Mouse (Mus musculus) intestine, embryonic 15.5 days (tissue): ENCODE measurements at regions not wholly inside any gene's neighbourhood (a gene's known extent, or its start where the extent isn't known, plus 50 kb on each side); places are given as distances from the start of the nearest gene placed in this dataset.
A peak's percentile ranks its signal among the peaks of the same experiment; 100 is the strongest.

Source experiments
- ATAC-seq: fragments of 200-750 bp; cut with Nextera tagmentation; 2 replicates; pipeline ENCODE4 v1.8.0; 2017; ENCODE audit warnings: moderate TSS enrichment, moderate library complexity
- H3K27ac ChIP-seq: fragments of 300-500 bp; sonication (generic); 2 replicates; pipeline ENCODE4 v1.5.1; 2015; ENCODE audit warnings: mild to moderate bottlenecking, inconsistent platforms
- H3K27me3 ChIP-seq: fragments of 300-500 bp; sonication (generic); replicated peaks from 2 replicates; pipeline ENCODE4 v1.6.1; 2015; ENCODE audit warnings: inconsistent platforms
- H3K36me3 ChIP-seq: fragments of 300-500 bp; sonication (generic); 2 replicates; pipeline ENCODE4 v1.6.1; 2015; ENCODE audit warnings: inconsistent platforms
- H3K4me1 ChIP-seq: fragments of 300-500 bp; sonication (generic); replicated peaks from 2 replicates; pipeline ENCODE4 v1.6.1; 2015; ENCODE audit warnings: inconsistent platforms
- H3K4me2 ChIP-seq: fragments of 300-500 bp; sonication (generic); replicated peaks from 2 replicates; pipeline ENCODE4 v1.6.1; 2015; ENCODE audit warnings: mild to moderate bottlenecking, inconsistent platforms
- H3K4me3 ChIP-seq: fragments of 300-500 bp; sonication (generic); replicated peaks from 2 replicates; pipeline ENCODE4 v1.5.1; 2015; ENCODE audit warnings: inconsistent platforms
- H3K9ac ChIP-seq: fragments of 300-500 bp; sonication (generic); 2 replicates; pipeline ENCODE4 v1.6.1; 2015; ENCODE audit warnings: inconsistent platforms
- H3K9me3 ChIP-seq: fragments of 300-500 bp; sonication (generic); 2 replicates; pipeline ENCODE4 v1.6.1; 2016; ENCODE audit warnings: inconsistent platforms
- WGBS: fragments of 180-500 bp; shearing (Covaris S2); methylation state at CpG from one replicate; pipeline ENCODE4 v1.1.7; 2015; 5-methylcytosine and 5-hydroxymethylcytosine counted together

DNA sequence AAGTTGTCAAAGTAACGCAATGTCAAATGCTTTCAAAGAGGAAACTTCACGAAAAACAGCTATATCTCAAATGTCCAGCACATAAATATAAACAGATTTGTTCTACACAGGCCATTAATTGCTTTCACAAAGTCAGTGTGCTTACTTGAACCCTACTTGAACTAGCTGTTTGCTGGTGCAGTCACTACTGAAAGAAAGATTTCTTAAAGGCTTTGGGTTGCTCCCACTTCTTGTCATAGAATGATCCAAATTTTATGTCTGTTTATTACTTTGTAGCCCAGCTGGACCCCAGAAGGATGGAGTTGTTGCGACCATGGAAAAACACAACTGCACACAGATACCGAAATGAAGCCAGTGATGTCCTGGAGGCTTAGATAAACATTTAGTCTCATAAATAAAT, 491.2 kb upstream of the Tnc start:
- Histone ChIP-seq H3K36me3 (no peaks in the 10 kb centered on the region), H3K4me3 (no peak overlapping the region), H3K27me3 (no peaks in the 10 kb centered on the region), H3K27ac (no peak overlapping the region), H3K4me1 (no peaks in the 10 kb centered on the region), H3K9me3 (no peaks in the 10 kb centered on the region), H3K9ac (no peak overlapping the region), H3K4me2 (no peak overlapping the region)
- WGBS = 59% methylated on average over 4 of the region's 4 CpGs
- ATAC-seq = 0 out of 2 replicates have a peak, but pooled peaks have one; percentile 25

DNA sequence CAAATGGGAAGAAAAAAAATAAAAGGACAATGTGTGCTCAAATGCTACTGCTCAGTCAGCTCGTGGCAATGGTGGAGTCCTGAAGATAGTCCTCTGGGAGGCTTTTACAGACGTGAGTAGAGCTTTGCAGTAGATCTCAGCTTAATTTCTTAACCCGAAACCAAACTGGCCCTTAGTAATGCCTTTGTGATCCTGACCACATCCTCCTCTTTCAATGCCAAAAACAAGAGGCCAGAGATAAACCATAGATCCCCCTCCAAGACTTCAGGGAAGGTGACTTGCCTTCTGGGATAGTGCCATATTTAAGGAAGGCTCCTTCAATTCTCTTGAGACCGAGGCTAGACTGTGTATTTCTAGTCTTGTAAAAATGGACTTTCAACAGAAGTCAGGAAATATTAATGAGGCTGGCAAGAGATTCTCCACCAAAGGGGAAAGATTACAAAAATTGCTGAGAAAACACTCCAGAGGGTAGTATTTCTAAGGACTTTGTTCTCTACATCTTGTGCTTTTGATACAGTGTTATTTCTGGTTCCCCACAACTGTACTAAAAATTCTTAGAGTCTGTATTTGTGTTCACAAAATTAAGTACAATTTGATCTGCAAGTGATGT, 497.9 kb upstream of the Tnc start:
- Histone ChIP-seq H3K27me3 (no peaks in the 10 kb centered on the region), H3K4me2 (no peak overlapping the region), H3K36me3 (no peaks in the 10 kb centered on the region), H3K4me1 (no peaks in the 10 kb centered on the region), H3K4me3 (no peak overlapping the region), H3K9me3 (no peaks in the 10 kb centered on the region), H3K9ac (no peak overlapping the region), H3K27ac (no peak overlapping the region)
- no peak for ATAC-seq
- WGBS = 73% methylated on average over 4 of the region's 4 CpGs

DNA sequence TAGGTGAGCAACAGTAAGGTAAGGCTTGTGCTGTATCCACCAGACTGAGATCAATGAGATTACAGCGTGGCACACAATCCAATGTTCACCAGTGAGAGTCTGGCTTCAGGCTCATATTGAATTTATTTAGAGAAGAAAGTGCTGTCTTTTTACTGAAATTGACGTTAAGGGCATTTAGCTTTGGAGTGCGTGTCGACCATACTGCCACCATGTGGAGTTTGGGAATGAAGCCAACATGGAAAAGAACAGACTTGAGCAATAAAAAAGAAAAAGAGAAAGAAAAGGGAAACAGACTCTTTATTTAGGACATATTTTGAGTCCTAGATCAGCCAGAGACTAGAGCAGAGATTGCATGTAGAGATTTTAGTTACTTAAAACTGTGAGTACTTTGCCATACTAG, 499.6 kb upstream of the Tnc start:
- no peak for ATAC-seq
- Histone ChIP-seq H3K4me3 (no peak overlapping the region), H3K27ac (no peak overlapping the region), H3K27me3 (no peaks in the 10 kb centered on the region), H3K4me1 (no peaks in the 10 kb centered on the region), H3K36me3 (no peaks in the 10 kb centered on the region), H3K9ac (no peak overlapping the region), H3K9me3 (no peaks in the 10 kb centered on the region), H3K4me2 (no peak overlapping the region)
- WGBS = 68% methylated on average over 4 of the region's 4 CpGs

DNA sequence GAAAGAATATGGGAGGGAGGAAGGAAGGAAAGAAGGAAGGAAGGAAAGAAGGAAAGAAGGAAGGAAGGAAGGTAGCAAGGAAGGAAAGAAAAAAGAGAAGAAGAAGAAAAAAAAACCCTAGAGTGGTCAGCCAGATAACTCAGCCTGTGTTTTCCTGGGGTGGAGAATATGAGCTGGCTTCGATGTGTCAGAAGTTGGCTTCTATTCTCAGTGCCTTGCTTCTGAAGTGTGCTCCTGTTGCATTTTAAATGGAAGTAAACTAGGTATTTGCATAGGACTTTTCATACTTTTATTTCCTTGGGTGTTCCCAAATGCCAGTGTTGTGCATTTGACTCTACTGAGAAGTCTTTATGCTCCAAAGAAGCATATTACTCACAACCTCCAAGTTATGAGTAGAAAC, 515.7 kb upstream of the Tnc start:
- Histone ChIP-seq H3K4me3 (no peak overlapping the region), H3K9ac (no peak overlapping the region), H3K4me1 (no peaks in the 10 kb centered on the region), H3K27me3 (no peaks in the 10 kb centered on the region), H3K9me3 (no peaks in the 10 kb centered on the region), H3K36me3 (no peaks in the 10 kb centered on the region), H3K4me2 (no peak overlapping the region), H3K27ac (no peak overlapping the region)
- no peak for ATAC-seq
- WGBS = 84% methylated on average over 1 of the region's 1 CpGs

DNA sequence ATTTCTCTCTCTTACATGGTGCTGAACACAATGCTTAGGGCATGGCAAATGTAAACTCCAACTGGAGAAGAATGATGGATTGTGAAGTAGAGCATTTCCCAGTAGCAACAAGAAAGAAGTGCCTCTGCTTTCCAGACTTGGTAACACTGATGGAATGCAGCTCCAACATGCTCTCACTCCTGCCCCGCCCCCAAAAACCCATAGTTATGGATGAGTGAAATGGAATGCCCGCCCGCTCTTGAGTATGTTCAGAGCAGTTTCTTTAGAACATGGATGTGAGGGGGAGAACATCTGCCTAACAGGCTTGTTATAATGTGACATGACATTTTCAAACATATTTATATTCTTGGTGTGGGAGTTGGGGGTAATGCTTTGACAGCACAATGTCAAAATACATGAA, 517.2 kb upstream of the Tnc start:
- no peak for ATAC-seq
- H3K4me3 ChIP-seq = no peak overlapping the region
- no peak overlapping the region for H3K27ac ChIP-seq
- no peaks in the 10 kb centered on the region for H3K4me1 ChIP-seq
- H3K9me3 ChIP-seq = no peaks in the 10 kb centered on the region
- H3K27me3 ChIP-seq = no peaks in the 10 kb centered on the region
- no peak overlapping the region for H3K9ac ChIP-seq
- H3K4me2 ChIP-seq = no peak overlapping the region
- WGBS = 84% methylated on average over 3 of the region's 3 CpGs
- no peaks in the 10 kb centered on the region for H3K36me3 ChIP-seq

DNA sequence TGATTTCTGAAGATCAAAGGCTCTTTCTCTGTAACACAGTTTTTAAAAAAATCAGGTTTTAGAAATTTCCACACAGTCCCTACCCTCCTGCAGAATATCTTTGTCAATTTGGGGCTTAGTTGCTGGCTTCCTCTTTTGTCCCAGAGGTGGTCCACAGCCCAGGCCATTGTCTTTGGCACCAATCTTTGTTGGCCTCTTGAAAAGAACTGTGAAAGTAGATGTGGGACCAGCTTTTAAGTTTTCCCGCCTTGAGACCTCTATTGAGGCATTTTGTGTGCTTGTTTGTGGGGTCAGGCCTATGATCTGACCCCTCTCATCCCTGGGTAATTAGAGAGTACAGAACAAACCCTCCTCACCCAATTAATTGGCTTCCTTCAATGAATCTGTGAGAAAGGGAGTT, 523.9 kb upstream of the Tnc start:
- no peak overlapping the region for H3K4me3 ChIP-seq
- no peak for ATAC-seq
- H3K9ac ChIP-seq = no peak overlapping the region
- H3K4me2 ChIP-seq = no peak overlapping the region
- no peak overlapping the region for H3K27ac ChIP-seq
- no peaks in the 10 kb centered on the region for H3K27me3 ChIP-seq
- no peaks in the 10 kb centered on the region for H3K36me3 ChIP-seq
- H3K9me3 ChIP-seq = no peaks in the 10 kb centered on the region
- WGBS = 45% methylated on average over 1 of the region's 1 CpGs
- no peaks in the 10 kb centered on the region for H3K4me1 ChIP-seq

DNA sequence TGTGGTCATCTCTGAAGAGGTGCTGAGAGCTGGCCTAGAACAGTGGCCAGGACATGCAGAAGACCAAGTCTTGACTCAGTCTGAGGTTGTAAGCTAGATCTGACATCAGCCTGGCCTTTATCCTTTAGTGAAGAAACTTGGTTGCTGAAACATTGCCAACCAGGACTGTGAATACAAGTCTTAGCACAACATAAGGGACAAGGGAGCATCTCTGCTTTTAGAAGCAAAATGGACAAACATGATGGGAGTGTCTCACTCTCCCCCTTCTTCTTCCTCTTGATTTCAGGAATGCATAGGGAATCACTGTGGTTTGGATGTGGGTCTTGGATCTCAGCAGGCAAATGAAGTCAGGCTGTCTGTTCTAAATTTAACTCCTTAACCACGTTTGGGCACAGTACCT, 529.1 kb upstream of the Tnc start:
- no peak overlapping the region for H3K9ac ChIP-seq
- WGBS = 50% methylated on average over 1 of the region's 1 CpGs
- no peak for ATAC-seq
- no peaks in the 10 kb centered on the region for H3K27me3 ChIP-seq
- no peaks in the 10 kb centered on the region for H3K36me3 ChIP-seq
- no peaks in the 10 kb centered on the region for H3K4me1 ChIP-seq
- no peak overlapping the region for H3K4me3 ChIP-seq
- H3K9me3 ChIP-seq = no peaks in the 10 kb centered on the region
- H3K4me2 ChIP-seq = no peak overlapping the region
- H3K27ac ChIP-seq = no peak overlapping the region

DNA sequence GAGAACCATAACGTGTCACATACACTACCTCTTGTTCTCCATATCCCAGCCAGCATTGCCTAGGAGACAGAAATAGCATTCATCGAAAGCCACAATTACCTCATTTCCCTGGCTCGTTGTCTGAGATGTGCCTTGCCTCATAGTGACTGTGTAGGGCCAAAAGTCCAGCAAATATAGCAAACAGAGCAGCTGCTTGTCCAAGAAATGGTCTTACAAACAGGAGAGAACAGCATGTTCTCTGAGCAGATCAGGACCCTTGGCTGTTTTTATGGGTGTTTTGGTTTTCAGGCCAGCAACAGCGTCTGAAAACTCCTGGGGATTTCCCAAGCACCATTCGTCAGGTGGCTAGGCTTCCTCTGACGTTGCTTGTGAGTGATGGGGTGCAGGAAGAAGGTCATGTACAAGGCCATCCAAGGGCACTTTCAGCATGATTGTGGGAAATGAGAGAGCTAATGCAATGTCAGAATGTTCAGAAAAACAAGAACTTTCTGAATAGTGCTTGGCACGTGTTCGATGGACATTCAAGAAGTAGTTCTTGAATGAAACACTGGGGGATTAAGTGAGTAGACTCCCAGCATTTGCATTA, 528.9 kb upstream of the Pappa start:
- no peak for ATAC-seq

DNA sequence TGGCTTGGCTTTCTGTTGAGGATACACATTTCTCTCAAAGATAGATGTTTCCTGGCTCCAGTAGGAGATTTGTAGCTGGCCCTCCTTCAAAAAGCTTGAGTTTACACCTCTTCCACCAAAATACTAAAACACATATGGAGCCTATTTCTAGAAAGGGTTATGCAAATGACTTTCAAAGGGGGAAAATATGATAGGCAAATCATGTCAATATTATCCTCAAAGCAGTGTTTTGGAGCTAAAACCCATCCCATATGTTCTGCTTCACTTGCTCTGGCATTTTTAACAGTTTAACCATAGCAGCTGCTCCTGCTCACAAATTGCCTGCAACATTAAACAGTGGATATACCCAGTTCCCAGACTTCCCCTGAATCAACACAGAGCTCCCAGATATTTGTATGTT, 525.5 kb upstream of the Pappa start:
- H3K9ac ChIP-seq = no peak overlapping the region

More for the DNA sequence above, 528.9 kb upstream of the Pappa start:
- Histone ChIP-seq H3K4me3 (no peak overlapping the region), H3K9me3 (no peaks in the 10 kb centered on the region), H3K27ac (no peak overlapping the region), H3K36me3 (no peaks in the 10 kb centered on the region), H3K4me1 (no peaks in the 10 kb centered on the region), H3K4me2 (no peak overlapping the region), H3K9ac (no peak overlapping the region), H3K27me3 (no peaks in the 10 kb centered on the region)
- 56% methylated on average over 8 of the region's 8 CpGs for WGBS

DNA sequence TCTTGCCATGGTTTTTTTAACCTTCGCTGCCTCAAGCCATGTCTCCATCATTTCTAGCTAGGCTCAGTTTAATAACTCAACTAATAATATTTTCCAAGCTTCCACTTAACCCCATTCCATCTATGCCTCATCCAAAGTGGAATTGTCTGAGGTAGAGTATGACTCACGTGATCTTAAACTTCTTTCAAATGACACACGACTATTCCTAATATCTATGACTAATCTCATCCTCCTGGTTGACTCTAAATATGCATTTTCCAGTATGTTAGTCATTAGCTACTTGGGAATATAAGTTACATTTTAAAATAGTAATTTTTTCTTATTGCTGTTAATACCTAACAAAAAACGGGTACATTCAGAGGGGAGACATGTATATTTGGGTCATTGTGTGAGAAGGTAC, 524.8 kb upstream of the Pappa start:
- Histone ChIP-seq H3K9me3 (no peaks in the 10 kb centered on the region), H3K27me3 (no peaks in the 10 kb centered on the region), H3K4me3 (no peak overlapping the region), H3K4me1 (no peaks in the 10 kb centered on the region), H3K9ac (no peak overlapping the region), H3K4me2 (no peak overlapping the region), H3K36me3 (no peaks in the 10 kb centered on the region), H3K27ac (no peak overlapping the region)
- 85% methylated on average over 4 of the region's 4 CpGs for WGBS
- no peak for ATAC-seq

More for the DNA sequence above, 525.5 kb upstream of the Pappa start:
- no peaks in the 10 kb centered on the region for H3K9me3 ChIP-seq
- no peak for ATAC-seq
- no peak overlapping the region for H3K27ac ChIP-seq
- no peak overlapping the region for H3K4me2 ChIP-seq
- H3K36me3 ChIP-seq = no peaks in the 10 kb centered on the region
- H3K4me1 ChIP-seq = no peaks in the 10 kb centered on the region
- no peak overlapping the region for H3K4me3 ChIP-seq
- H3K27me3 ChIP-seq = no peaks in the 10 kb centered on the region

DNA sequence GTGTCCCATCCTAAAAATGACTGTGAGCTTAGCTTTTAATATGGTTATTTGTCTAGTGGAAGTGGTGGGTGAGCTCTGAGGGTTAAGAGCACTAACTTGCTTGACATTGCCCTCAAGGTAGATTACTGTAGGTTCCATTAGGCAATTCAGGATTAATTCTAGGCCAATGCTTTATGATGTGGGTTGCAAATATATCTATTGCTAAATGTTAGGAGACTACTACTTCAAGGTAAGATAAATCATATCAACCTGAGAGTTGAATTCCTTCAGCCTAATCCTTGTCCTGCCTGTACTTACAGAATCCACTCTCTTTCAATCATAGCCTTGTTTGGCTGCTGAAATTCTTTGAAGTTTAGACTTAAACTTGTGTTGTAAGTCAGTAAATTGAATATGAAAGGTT, 501.2 kb upstream of the Pappa start:
- no peak overlapping the region for H3K27ac ChIP-seq

DNA sequence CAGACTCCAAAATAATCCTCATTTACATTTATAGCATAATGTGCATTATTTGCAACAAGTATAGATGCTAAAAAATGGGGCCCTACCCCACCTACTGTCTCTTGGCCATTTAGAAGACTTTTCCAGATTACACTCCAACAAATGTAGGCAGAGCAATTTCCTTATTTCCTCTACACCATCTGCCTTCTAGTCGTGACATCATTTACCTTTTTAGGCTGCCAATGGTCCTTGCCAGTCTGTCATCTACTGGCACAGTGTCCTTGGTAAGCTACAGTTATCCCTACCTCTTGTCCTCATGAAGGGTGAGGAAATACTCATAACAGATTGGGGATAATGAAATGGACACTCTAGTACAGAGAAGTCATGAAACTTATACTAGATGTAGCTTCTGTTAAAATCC, 491.8 kb upstream of the Pappa start:
- WGBS = 55% methylated on average over 1 of the region's 1 CpGs
- H3K4me3 ChIP-seq = no peak overlapping the region
- H3K4me1 ChIP-seq = no peaks in the 10 kb centered on the region
- H3K4me2 ChIP-seq = no peak overlapping the region
- H3K27ac ChIP-seq = no peak overlapping the region
- no peaks in the 10 kb centered on the region for H3K36me3 ChIP-seq
- no peak overlapping the region for H3K9ac ChIP-seq
- no peaks in the 10 kb centered on the region for H3K27me3 ChIP-seq
- ATAC-seq = no peak
- no peaks in the 10 kb centered on the region for H3K9me3 ChIP-seq

More for the DNA sequence above, 501.2 kb upstream of the Pappa start:
- H3K9ac ChIP-seq = no peak overlapping the region
- ATAC-seq = no peak
- H3K4me3 ChIP-seq = no peak overlapping the region
- H3K9me3 ChIP-seq = no peaks in the 10 kb centered on the region
- no peaks in the 10 kb centered on the region for H3K36me3 ChIP-seq
- no peak overlapping the region for H3K4me2 ChIP-seq
- no peaks in the 10 kb centered on the region for H3K4me1 ChIP-seq
- no peaks in the 10 kb centered on the region for H3K27me3 ChIP-seq

DNA sequence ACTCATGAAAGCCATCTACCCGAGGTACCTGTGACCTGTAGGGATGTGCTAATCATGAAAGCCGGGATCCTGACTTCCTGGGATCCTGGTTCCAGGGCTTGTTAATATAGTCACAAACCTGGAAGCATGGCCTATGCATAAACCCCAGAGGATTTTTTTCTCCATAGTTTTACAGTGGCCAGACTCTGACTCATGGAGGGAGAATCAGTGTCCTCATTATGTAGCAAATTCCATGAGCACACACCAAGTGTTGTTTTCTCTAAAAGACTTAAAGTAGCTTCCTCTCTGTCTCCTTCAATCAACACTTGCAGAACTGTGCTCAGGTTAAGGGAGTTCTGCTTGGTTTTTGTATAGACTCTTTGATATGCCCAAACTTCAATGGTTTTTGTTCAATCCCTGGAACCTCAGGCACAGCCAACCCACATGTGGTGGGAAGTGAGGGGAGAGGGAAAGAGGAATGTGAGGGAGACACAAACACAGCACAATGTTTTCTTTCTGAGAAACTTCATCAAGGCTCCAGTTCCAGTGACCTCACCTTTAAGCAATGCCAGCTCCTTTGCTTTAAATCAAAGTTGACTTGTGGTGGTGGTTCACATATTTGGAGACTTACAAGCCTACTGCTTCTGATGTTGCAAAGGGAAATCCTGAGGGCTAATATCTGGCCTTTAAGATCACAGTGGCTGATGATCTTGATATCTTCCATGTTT, 488.6 kb upstream of the Pappa start:
- WGBS = 77% methylated on average over 2 of the region's 2 CpGs
- H3K9ac ChIP-seq = no peak overlapping the region
- no peaks in the 10 kb centered on the region for H3K36me3 ChIP-seq
- H3K27me3 ChIP-seq = no peaks in the 10 kb centered on the region
- H3K9me3 ChIP-seq = no peaks in the 10 kb centered on the region
- ATAC-seq = no peak
- H3K4me2 ChIP-seq = no peak overlapping the region
- no peaks in the 10 kb centered on the region for H3K4me1 ChIP-seq
- no peak overlapping the region for H3K4me3 ChIP-seq
- no peak overlapping the region for H3K27ac ChIP-seq
